Mouse (Mus musculus) telencephalon, adult 2 months (tissue): ENCODE measurements around the gene Gm11562.

Source experiments
- DNase-seq: peaks from one replicate; pipeline ENCODE4 v3.0.0-alpha.2; 2011; ENCODE audit warnings: low read depth, low spot score

The Gm11562 gene

GRCm38 (mm10) chr11:99585096-99585495, 35.1 kb downstream of the Gm11562 start:
- DNase-seq: peak; percentile 57

- no peak for DNase-seq
These were observed 37.0 kb downstream of the Gm11562 start, which contains the start of gene Krtap1-4 for GRCm38 (mm10) chr11:99583245-99583704. Gene Krtap1-4, minus strand, starts transcription at chr11:99583654.

GRCm38 (mm10) chr11:99581564-99581963, 38.7 kb downstream of the Gm11562 start:
- peak; percentile 58 for DNase-seq

- DNase-seq: no peak
These were observed 39.2 kb downstream of the Gm11562 start for GRCm38 (mm10) chr11:99581051-99581450.

GRCm38 (mm10) chr11:99580636-99581035, 39.6 kb downstream of the Gm11562 start, which contains the start of gene Krtap1-5:
Gene Krtap1-5, minus strand, starts transcription at chr11:99581016.
- DNase-seq: no peak

- DNase-seq: no peak
These were observed 46.1 kb downstream of the Gm11562 start for GRCm38 (mm10) chr11:99574106-99574505.

GRCm38 (mm10) chr11:99573164-99573563, 47.1 kb downstream of the Gm11562 start:
- peak; percentile 46 for DNase-seq
